Mouse (Mus musculus): ENCODE data around the gene Mkks. TPM values are rescaled to one million over a fixed set of nuclear protein-coding genes. Genes with fewer than 3 reads are reported as not detected.

Gene Mkks
- 0.77 and 0.78 TPM in 2 replicates for polyA plus RNA-seq (2012; rRNA removed)

DNA sequence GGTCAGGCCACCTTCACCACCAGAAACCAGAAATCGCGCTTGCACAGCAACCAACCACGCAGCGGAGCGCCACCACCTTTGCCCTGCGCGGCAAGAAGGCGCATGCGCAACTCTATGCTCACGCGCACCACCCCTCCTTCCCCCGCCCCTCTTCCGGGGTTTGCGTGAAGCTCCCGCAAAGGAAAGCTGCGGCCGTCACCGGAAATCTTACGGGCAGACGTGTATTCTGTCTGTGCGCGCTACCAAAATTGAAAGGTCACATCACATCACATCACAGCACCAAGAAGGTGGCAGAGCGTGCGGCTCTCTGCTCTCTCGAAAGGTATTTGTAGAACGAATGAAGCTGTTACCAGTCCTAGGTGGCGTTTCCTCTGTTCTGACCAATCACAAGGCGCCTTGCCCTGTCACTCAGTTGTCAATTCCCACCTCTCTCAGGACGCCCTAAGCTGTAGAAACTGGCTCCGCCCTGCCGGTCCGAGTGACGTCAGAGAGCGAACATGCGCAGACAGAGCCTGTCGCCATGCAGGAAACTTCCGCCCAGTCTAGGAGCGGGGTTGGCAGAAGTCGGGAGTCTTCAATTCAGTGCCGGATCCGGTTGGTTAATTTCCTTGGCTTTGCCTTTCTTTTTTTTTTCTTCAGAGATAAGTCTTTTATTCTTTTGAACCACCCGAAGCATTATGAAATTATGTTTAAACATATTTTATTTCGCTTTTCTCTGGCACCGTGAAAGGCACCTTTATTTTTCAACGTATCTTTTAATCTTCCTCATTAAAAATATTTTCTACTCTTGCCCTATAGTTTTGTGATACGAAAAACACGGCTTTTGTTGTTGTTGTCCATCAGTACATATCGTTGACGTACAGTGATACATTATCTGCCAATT is at the start of gene Mkks, which contains the start of the genes Slx4ip and AL731706.1:
Gene Mkks (minus strand): TSS at position 322 of the 883 bp plus-strand sequence.
Gene Slx4ip (plus strand): TSS at position 151 of the 883 bp plus-strand sequence.
Gene AL731706.1 (minus strand): TSS at position 322 of the 883 bp plus-strand sequence.

DNA sequence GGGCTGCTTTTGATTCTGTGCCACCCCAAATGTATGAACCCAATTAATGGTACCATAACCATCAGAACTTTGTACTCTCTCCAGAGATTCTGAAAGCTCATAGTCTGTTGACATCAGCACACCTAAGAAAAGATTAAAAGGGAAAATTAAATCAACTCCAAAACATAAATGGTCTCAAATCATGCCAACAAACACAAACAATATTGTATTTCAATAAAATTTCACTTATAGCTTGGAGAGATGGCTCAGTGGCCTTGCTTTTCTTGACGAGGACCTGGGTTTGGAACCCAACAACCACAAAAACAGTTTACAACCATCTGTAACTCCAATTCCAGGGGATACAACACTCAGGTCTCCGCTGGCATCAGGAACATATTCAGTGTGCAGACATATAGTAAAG is 5.6 kb downstream of the Mkks start, which contains the start of gene AL731706.2:
Gene AL731706.2 (minus strand): TSS at position 101 of the 400 bp plus-strand sequence.

Other genes with a start within 250 kb of the Mkks start
- gene Snap25, start 177.9 kb downstream of the Mkks start, polyA plus RNA-seq (2012; rRNA removed), result 0.81 and 2.0 TPM in 2 replicates
- gene AL731706.2, start 5.7 kb downstream of the Mkks start, polyA plus RNA-seq (2012; rRNA removed), result not detected in 2 replicates
- 0.06 and 0.18 TPM in 2 replicates for gene Slx4ip, start 171 bp downstream of the Mkks start, polyA plus RNA-seq (2012; rRNA removed)
- 0.57 TPM in 1 of 2 replicates, not detected in the other for gene AL731706.1, start within 50 bp of the Mkks start, polyA plus RNA-seq (2012; rRNA removed)
- 1.7 and 2.9 TPM in 2 replicates for gene Jag1, start 225.3 kb upstream of the Mkks start, polyA plus RNA-seq (2012; rRNA removed)

Measured in stomach, adult 2 months (tissue).